Comparison of ENCODE assay signal across 9 mouse cellular contexts in genomic region chr12:32380457-32380856, GRCm38 (mm10). TPM values are rescaled to one million over a fixed set of nuclear protein-coding genes. Genes with fewer than 3 reads are reported as not detected.
DNase-seq lines count a peak whose midpoint lies in the region; ATAC-seq and TF ChIP-seq lines count a peak whose summit lies in the region.
"Had no signal": no experiment of that assay in that cellular context is flagged by ENCODE, and none has a peak within 500 bp of the region (broad histone marks: within the 10 kb centered on the region; RNA-seq: fewer than 3 reads in every experiment).

No protein-coding gene starts in this region.

- peak overlapping the region; percentile 53 for H3K4me2 ChIP-seq in kidney, embryonic 16.5 days (replicated peaks; ENCODE audit: low read depth, low read length)
- peak overlapping the region; percentile 73 for H3K4me2 ChIP-seq in hindbrain, embryonic 16.5 days (ENCODE audit: low read length)
- H3K4me2 ChIP-seq in midbrain, embryonic 15.5 days: peak overlapping the region; percentile 69

- H3K27me3 ChIP-seq in kidney, embryonic 16.5 days (ENCODE audit: insufficient read depth, low read length): no peaks in the 10 kb centered on the region
- no peaks in the 10 kb centered on the region for H3K27me3 ChIP-seq in hindbrain, embryonic 16.5 days (replicated peaks; ENCODE audit: control insufficient read depth, insufficient read depth, low read length)
- no peaks in the 10 kb centered on the region for H3K27me3 ChIP-seq in midbrain, embryonic 15.5 days (replicated peaks)
- H3K27me3 ChIP-seq: Patski had no signal

- TF ChIP-seq POLR2A in cortical plate, adult 2 months (IDR thresholded peaks at IDR 0.05; ENCODE audit: extremely low read depth, insufficient read depth, low read length): no peak

- H3K9me3 ChIP-seq in kidney, embryonic 16.5 days (ENCODE audit: low read length): no peaks in the 10 kb centered on the region
- no peaks in the 10 kb centered on the region for H3K9me3 ChIP-seq in hindbrain, embryonic 16.5 days (ENCODE audit: control insufficient read depth, low read length)
- no peaks in the 10 kb centered on the region for H3K9me3 ChIP-seq in midbrain, embryonic 15.5 days

- intact Hi-C loops in left cerebral cortex, postnatal 10 days (cut with DNase I): loop anchor here (5.0 to 10.0 kb wide), 2 partner anchors 88 to 406 kb away; no protein-coding TSS in a partner anchor

- no peak overlapping the region for H3K27ac ChIP-seq in kidney, embryonic 16.5 days (ENCODE audit: low read length)
- no peak overlapping the region for H3K27ac ChIP-seq in cortical plate, adult 2 months (ENCODE audit: insufficient read depth, low read length)
- no peak overlapping the region for H3K27ac ChIP-seq in hindbrain, embryonic 16.5 days (ENCODE audit: low read depth, low read length)
- H3K27ac ChIP-seq in midbrain, embryonic 15.5 days: no peak overlapping the region

- no peak for TF ChIP-seq CTCF in cortical plate, adult 2 months (IDR thresholded peaks at IDR 0.05; ENCODE audit: extremely low read depth, insufficient read depth, low read length)

- no peaks in the 10 kb centered on the region for H3K36me3 ChIP-seq in kidney, embryonic 16.5 days (ENCODE audit: insufficient read depth, low read length)
- H3K36me3 ChIP-seq in hindbrain, embryonic 16.5 days (ENCODE audit: control insufficient read depth, insufficient read depth, low read length): no peaks in the 10 kb centered on the region
- no peaks in the 10 kb centered on the region for H3K36me3 ChIP-seq in midbrain, embryonic 15.5 days (replicated peaks)

- peaks cover 19% of the 10 kb centered on the region for H3K4me1 ChIP-seq in kidney, embryonic 16.5 days (ENCODE audit: insufficient read depth, low read length)
- peaks cover 1% of the 10 kb centered on the region; the same call in 1 of the 2 replicates for H3K4me1 ChIP-seq in cortical plate, adult 2 months (ENCODE audit: control insufficient read depth, insufficient read depth, low read length)
- peaks cover 17% of the 10 kb centered on the region for H3K4me1 ChIP-seq in hindbrain, embryonic 16.5 days (ENCODE audit: control insufficient read depth, insufficient read depth, low read depth, low read length)
- peaks cover 20% of the 10 kb centered on the region for H3K4me1 ChIP-seq in midbrain, embryonic 15.5 days

- H3K4me3 ChIP-seq in kidney, embryonic 16.5 days (ENCODE audit: low read length): peak overlapping the region; percentile 35
- H3K4me3 ChIP-seq in cortical plate, adult 2 months (ENCODE audit: insufficient read depth, low read length): peak overlapping the region; percentile 97; the same call in 1 of the 2 replicates
- H3K4me3 ChIP-seq in hindbrain, embryonic 16.5 days (ENCODE audit: low read length): peak overlapping the region; percentile 35
- H3K4me3 ChIP-seq in midbrain, embryonic 15.5 days: peak overlapping the region; percentile 91

- no peak for ATAC-seq in kidney, embryonic 16.5 days (ENCODE audit: low FRiP score, low TSS enrichment)
- no peak for ATAC-seq in hindbrain, embryonic 16.5 days
- ATAC-seq in midbrain, embryonic 15.5 days (replicated peaks): no peak

- no peak for DNase-seq in kidney, adult 11 months
- no peak for DNase-seq in adipocyte (ENCODE audit: low spot score)
- DNase-seq in kidney, postnatal 25 days: no peak
- no peak for DNase-seq in left cerebral cortex, postnatal 10 days (ENCODE audit: extremely low spot score in 1 of 2, low spot score in 2 of 2)

- 67% methylated on average over 3 of the region's 3 CpGs for WGBS in kidney, embryonic 16.5 days
- WGBS in hindbrain, embryonic 16.5 days: 59% methylated on average over 3 of the region's 3 CpGs
- 57% methylated on average over 3 of the region's 3 CpGs for WGBS in midbrain, embryonic 15.5 days

- H3K9ac ChIP-seq in kidney, embryonic 16.5 days (replicated peaks; ENCODE audit: low read length): no peak overlapping the region
- no peak overlapping the region for H3K9ac ChIP-seq in hindbrain, embryonic 16.5 days (ENCODE audit: low read depth, low read length)
- no peak overlapping the region for H3K9ac ChIP-seq in midbrain, embryonic 15.5 days

RNA-seq across cellular contexts. Expression of gene Ccdc71l, which starts 2.0 kb away (rescaled TPM):
- 1.1 and 1.3 TPM in 2 replicates for polyA plus RNA-seq in kidney, embryonic 16.5 days (2015; fragmentation: Nextera tagmentation; extraction: Ambion mirVana)
- 8.4 and 9.2 TPM in 2 replicates for polyA plus RNA-seq in cortical plate, adult 2 months (2012; rRNA removed)
- 2.3 and 2.7 TPM in 2 replicates for polyA plus RNA-seq in hindbrain, embryonic 16.5 days (2015; fragmentation: Nextera tagmentation; extraction: Ambion mirVana)
- polyA plus RNA-seq in midbrain, embryonic 15.5 days (2015; fragmentation: Nextera tagmentation; extraction: Ambion mirVana): 5.0 TPM in 2 replicates
- 10 to 100 TPM; 15.2 to 15.9 TPM for total RNA-seq in left cerebral cortex, postnatal 10 days (2021)

Comparison
In these comparisons a context has a peak if more than half of its experiments do, and no peak if none do; other contexts are left out.
1. H3K4me3 ChIP-seq: peak in every context shown above with its lines; median percentile 97 in cortical plate, adult 2 months; 91 in midbrain, embryonic 15.5 days; 35 in kidney, embryonic 16.5 days; 35 in hindbrain, embryonic 16.5 days.